Mouse (Mus musculus): ENCODE results near the gene Cachd1. TPM values are rescaled to one million over a fixed set of nuclear protein-coding genes. Genes with fewer than 3 reads are reported as not detected.

The Cachd1 gene
- total RNA-seq, 2 experiments from 2014 or later, result 39.3 to 54.8 TPM

DNA sequence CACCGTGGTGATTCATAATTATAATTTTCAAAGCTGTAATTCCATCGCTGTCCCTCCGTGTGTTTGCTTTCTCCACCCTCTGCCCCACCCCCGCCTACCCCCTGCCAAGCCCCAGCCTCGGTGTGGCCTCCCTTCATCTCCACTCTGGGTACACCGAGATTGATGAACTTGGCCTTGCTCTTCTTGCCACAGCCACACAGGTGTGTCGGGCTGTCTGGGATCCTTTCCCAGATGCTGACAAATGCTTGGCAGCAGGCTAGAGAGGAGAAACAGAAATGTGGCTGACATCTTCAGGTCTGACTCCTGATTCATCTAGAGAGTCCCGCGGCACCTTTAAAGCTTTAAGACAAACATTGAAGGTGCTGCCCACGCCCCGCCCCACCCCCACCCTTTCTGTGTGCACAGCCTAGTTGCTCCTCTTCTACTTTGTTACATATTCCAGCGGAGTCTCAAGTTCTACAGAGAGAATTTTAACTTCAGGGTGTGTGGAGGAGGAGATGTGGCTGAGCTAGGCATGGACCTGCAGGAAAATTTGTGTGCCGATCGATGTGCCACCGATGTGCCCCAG lies 87.5 kb downstream of the Cachd1 start:
- DNase-seq (ENCODE audit: low spot score in 2 of 2), result no peak

DNA sequence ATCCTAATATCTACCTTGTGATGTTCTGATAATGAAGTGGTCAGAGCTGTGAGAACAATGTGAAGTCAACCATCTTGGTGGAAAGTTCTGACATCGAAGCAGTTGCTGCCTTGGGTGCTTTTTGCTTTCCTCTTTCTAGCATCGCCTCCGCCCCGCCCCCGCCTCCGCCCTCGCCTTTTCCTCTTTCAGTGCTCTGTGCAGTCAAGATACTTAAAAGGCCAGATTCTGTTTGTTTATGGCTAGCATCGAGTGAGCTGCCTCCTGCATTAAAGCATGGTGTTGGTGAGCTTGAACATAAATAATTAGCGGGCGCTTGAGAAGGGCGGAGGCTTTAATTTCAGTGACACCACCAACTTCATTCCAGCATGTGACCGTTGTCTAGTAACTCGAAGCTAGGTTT lies 88.9 kb downstream of the Cachd1 start:
- DNase-seq (ENCODE audit: low spot score in 2 of 2), result no peak

- DNase-seq (ENCODE audit: low spot score in 2 of 2), result no peak
Measured at GRCm38 (mm10) chr4:100865962-100866703, 89.7 kb downstream of the Cachd1 start.

GRCm38 (mm10) chr4:100877351-100877750 lies 100.9 kb downstream of the Cachd1 start:
- no peak for DNase-seq (ENCODE audit: low spot score in 2 of 2)

GRCm38 (mm10) chr4:100879414-100879813 lies 102.9 kb downstream of the Cachd1 start:
- DNase-seq (ENCODE audit: low spot score in 2 of 2), result no peak

- DNase-seq (ENCODE audit: low spot score in 2 of 2), result no peak
Measured at GRCm38 (mm10) chr4:100880075-100880474, 103.6 kb downstream of the Cachd1 start.

DNA sequence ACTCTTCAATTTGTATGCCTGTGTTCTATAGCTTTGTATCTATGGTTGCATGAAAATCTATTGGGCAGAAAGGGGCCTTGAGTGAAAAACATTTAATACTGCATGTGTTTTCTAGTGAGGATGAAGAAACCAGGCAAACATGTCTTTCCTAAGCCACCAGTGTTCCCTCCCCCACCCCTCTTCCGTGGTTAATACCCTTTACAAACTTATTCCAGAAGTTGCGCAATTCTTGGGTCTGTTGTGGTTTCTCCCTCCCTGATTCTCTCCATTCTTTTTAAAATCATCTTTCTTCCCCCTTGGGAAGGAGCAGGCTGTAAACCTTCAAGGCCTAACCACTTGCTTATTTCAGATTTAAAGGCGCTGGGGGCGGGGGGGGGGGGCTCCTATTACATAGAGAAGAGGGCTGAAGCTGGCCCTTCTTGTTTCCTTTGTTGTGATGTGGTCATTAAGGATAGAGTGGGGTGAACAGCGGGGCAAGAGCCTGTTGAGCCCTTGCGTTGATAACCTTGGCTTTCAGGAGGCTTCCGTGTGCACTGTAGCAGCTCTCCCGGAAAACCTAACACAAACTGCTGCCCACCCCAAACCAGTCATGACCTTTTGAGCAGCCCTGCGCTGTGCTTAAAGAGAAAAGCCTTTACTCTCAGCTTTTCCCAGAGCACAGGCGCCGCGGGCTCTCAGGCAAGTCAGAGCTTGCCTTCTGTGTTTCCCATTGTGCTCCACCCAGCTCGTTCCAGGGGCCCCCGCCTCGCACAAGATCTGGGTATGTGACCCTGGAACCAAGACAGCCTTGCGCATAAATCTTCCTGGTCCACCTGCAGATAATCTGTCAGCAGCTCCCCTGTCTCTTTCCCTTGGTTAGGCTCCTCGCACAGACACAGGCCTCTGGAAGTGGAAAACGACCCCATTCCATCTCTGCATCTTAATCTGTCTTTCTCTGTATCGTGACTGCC lies 109.6 kb downstream of the Cachd1 start:
- DNase-seq (ENCODE audit: low spot score in 2 of 2), result no peak

DNA sequence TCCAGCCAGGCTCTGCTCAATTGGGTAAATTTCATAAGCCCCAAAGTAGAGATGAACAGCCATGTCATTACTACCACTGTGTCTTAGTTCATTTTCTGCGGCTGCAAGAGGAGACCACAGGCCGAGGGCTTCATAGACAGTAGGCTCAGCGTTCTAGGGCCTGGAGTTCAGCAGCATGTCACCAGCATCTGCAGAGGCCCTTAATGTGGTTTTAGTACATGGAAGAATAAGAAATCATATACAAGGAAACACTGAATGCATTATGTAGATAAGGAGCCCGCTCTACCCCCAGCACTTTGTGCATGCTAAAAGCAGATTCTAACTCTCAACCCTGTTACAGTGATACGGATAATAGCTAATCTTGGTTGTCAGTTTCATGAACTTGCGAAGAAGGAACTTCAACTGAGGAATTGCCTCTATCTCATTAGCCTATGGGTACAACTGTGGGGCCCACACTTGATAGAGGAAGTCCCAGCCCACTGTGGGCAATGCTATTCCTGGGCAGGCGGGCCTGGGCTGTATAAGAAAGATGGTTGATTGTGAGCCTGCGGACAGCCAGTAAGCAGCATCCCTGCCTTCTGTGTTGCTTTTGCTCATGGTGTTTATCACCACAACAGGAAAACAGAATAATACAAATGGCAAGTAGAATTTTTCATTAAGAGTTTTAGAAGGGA lies 110.4 kb downstream of the Cachd1 start:
- no peak for DNase-seq (ENCODE audit: low spot score in 2 of 2)

DNA sequence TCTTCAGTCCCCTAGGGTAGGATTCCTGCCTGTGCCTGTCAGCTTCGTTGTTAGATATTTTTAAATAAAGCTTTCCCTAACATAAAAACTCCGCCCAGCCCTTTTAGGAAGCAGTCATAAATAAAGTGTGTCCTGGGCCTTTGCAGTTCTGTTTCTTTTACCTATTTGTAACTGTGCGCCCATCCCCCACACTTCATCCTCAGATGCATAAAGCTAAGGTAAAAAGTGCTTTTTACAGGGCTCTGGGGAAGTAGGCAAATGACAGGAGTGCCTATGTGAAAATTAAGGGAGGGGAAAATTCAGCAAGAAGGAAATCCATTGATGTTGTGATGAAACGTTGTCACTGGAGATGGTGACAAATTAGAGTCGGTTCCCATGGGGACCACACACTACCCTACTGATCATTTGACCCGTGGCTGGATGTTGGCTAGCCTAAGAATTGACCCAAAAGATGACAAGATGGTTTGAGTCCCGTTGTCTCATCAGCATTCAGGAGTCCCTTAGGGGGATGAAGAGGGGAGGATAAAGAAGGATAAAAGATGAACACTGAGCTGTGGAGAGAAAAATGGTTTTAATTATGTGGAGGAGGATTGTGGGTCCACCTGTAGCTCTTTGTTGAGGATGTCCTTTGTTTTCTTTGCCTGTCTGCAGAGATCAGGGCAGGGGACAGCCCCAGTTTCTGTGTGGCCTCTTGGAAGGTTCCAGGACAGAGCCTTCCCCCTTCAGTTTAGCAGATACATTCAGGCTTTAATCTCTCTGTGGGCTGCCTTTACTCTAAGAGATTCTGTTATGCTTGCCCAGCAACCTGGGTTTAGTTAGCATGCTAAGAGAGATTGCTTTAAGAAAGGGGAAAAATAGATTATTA lies 113.9 kb downstream of the Cachd1 start:
- no peak for DNase-seq (ENCODE audit: low spot score in 2 of 2)

DNA sequence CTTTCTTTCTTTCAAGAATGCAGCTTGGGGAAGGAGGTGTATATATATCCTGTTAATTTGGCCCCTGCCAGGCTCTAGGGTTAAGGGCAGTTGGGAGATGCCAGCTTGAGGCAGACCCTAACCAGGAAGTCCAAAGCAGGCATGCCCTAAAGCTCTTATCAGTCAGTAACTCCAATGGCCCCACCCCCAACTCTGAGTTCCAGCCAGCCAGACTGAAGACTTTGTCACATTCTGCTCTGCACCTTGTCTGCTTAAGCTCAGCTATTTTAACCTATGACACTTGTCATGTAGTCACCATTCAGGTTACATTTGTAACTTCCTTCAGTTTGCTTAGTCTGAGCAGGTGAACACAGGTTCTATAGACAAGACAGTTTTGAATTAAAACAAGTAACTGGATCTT lies 117.3 kb downstream of the Cachd1 start:
- no peak for DNase-seq (ENCODE audit: low spot score in 2 of 2)

DNA sequence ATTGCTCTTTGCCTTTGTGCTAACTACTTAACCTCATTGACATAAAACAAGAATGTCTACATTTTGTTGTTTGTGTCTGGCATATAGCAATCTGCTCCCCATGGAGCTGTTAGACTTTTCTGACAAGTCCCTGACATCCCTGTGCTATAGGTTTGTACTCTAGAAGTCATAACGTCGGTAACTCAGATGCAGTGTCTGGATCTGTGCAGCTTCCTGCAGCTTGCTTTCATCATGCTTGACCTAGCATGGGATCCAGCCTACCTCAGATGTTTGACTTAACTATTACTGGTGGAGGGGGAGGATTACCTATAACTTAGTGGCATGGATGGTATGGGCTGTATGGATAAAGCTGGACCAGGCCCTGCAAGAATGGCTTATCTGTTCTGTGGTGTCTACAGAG lies 117.7 kb downstream of the Cachd1 start:
- DNase-seq (ENCODE audit: low spot score in 2 of 2), result no peak

- DNase-seq (ENCODE audit: low spot score in 2 of 2), result no peak
Measured at GRCm38 (mm10) chr4:100896260-100897010, 120.0 kb downstream of the Cachd1 start.

- no peak for DNase-seq (ENCODE audit: low spot score in 2 of 2)
Measured at GRCm38 (mm10) chr4:100897943-100898342, 121.5 kb downstream of the Cachd1 start.

DNA sequence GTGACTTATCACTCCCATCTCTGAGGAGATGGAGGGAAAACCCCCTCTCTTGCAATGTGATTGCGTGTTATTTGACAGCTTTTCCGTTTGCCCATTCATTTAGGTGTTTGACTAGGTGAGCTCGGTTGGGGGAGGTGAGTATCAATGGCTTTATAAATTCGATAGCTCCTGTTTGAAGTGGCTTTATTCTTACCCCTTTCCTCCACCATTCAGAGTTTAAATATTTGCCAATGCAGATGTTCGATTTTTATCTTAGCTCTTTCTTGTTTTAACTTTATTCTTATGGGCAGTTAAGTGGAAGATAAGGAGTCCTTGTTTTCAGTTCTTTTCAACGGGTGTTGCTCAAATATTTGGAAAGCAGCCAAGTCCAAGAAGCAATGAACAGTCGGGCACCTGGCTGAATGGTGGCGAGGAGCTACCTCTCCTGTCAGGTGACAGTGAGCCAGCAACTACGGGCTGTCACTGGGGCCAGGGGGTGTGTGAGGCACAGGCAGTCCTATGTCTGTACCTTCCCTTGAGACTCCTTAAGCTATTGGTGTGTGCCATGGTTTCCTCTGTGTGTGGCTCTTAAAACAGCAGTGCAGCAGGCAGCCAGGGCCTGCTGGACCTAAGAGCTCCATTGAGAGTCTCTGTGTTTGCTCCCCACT lies 133.3 kb downstream of the Cachd1 start:
- DNase-seq (ENCODE audit: low spot score in 2 of 2), result no peak

DNA sequence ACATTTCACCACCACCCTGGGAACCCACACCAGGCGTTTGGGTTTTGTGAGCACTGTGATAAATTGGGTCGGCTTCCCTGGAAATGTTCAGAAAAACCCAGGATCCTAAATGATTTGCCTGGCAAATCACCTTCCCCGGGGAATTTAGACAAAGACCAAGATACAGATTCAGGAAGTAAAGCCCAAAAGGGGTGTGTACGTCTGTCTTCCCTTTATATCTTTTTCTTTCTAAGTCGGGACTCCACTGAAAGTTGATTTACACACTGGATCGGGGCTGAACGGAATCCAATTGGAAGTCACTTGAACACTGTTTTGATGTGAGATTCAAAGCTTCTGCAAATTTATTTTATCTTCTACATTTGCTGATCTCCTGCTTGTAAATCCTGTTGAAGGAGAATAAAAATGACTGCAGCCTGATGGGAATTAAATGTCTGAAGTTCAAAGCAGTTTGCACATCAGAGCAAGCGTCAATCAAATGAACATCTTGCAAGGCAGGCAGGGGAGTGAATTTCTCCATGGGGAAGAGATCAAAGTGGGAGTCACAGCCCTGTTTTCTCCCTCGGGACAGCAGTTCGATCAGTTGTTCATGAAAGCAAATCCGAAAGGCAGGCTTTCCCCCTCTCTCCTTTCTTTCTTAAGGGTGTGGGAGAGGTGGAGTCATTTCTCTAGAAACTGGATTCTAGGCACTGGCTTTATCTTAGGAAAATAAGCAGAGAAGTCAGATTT lies 134.3 kb downstream of the Cachd1 start:
- DNase-seq (ENCODE audit: low spot score in 2 of 2), result no peak

DNA sequence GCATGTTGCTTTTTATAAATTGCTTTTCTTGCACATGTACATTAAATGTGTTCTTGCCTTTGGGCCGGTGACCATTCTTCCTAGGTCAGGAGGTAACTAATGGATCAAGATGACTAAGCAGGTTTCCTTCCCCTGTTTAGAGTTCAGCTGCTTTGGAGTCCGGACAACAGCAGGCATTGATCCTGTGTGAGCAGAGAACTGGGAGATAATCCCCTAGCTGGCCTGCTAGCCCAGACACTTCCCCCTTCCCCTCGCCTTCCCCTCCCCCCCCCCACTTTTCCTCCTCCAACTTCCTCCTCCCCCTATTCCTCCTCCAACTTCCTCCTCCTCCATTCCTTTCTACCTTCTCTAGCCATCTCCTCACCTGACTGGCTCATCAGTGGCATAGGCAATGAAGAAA lies 135.2 kb downstream of the Cachd1 start:
- no peak for DNase-seq (ENCODE audit: low spot score in 2 of 2)

DNA sequence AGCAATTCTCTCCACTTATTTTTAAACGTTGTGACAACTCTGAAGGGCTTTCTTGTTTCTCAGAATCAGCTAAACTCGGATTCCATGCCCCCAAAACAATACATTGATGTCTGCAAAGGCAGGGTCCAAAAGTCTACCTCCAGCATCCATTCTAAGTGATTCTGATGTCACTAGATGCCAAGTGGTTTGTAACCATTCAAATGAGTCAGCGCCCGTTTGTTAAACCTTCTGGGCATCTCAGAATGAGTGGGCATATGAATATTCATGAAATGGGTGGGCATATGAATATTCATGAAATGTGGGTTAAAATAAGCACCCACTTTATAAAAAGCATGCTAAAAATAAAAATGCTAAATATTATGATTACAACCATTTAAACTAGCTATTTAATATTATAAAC lies 137.2 kb downstream of the Cachd1 start:
- no peak for DNase-seq (ENCODE audit: low spot score in 2 of 2)

GRCm38 (mm10) chr4:100914532-100914931 lies 138.1 kb downstream of the Cachd1 start:
- no peak for DNase-seq (ENCODE audit: low spot score in 2 of 2)

- DNase-seq (ENCODE audit: low spot score in 2 of 2), result no peak
Measured at GRCm38 (mm10) chr4:100915093-100915492, 138.6 kb downstream of the Cachd1 start.

Data from layer of hippocampus, postnatal 14 days (tissue).